Mouse (Mus musculus) liver, adult 2 months (tissue): ENCODE measurements at regions not wholly inside any gene's neighbourhood (a gene's known extent, or its start where the extent isn't known, plus 50 kb on each side); places are given as distances from the start of the nearest gene placed in this dataset.

Source experiments
- DNase-seq: peaks from one replicate; pipeline ENCODE4 v3.0.0-alpha.2; 2011; ENCODE audit warnings: low read depth, low spot score; ENCODE audit errors: extremely low read depth
- H3K27ac ChIP-seq: fragments of 200-500 bp; replicated peaks from 2 replicates; pipeline ENCODE4 v1.5.1; 2012; ENCODE audit warnings: low read depth, mild to moderate bottlenecking, control low read depth, inconsistent platforms, low read length; ENCODE audit not compliant: insufficient read depth
- H3K27me3 ChIP-seq: fragments of 200-500 bp; 2 replicates; pipeline ENCODE4 v1.6.1; 2012; ENCODE audit warnings: mild to moderate bottlenecking, moderate library complexity, low read length, inconsistent platforms; ENCODE audit not compliant: control insufficient read depth, insufficient read depth
- H3K36me3 ChIP-seq: fragments of 200-500 bp; 2 replicates; pipeline ENCODE4 v1.6.1; 2012; ENCODE audit warnings: low read length, inconsistent platforms; ENCODE audit not compliant: control insufficient read depth, insufficient read depth
- H3K4me1 ChIP-seq: fragments of 200-500 bp; 2 replicates; pipeline ENCODE4 v1.6.1; 2011; ENCODE audit warnings: low read length; ENCODE audit not compliant: control insufficient read depth, insufficient read depth
- H3K4me3 ChIP-seq: fragments of 200-500 bp; 2 replicates; pipeline ENCODE4 v1.5.1; 2011; ENCODE audit warnings: low read depth, mild to moderate bottlenecking, control low read depth, low read length, moderate library complexity; ENCODE audit not compliant: insufficient read depth
- H3K79me2 ChIP-seq: fragments of 200-500 bp; 2 replicates; pipeline ENCODE4 v1.6.1; 2012; ENCODE audit warnings: inconsistent platforms, mild to moderate bottlenecking, low read length, moderate library complexity; ENCODE audit not compliant: control insufficient read depth, insufficient read depth
- H3K9ac ChIP-seq: fragments of 200-500 bp; 2 replicates; pipeline ENCODE4 v1.6.1; 2012; ENCODE audit warnings: low read depth, mild to moderate bottlenecking, control low read depth, inconsistent platforms, low read length
- CTCF ChIP-seq: fragments of 200-500 bp; IDR thresholded peaks from 2 replicates; pipeline ENCODE4 v1.5.1; 2011; ENCODE audit warnings: low read depth, low read length, control low read depth
- POLR2A ChIP-seq: fragments of 200-500 bp; IDR thresholded peaks from 2 replicates; pipeline ENCODE4 v1.6.1; 2011; ENCODE audit warnings: low read length, control low read depth; ENCODE audit not compliant: insufficient read depth; ENCODE audit errors: extremely low read depth
- WGBS: fragments of 180-500 bp; shearing (Covaris S2); methylation state at CpG from one replicate; pipeline ENCODE4 v1.1.7; 2018; 5-methylcytosine and 5-hydroxymethylcytosine counted together

DNA sequence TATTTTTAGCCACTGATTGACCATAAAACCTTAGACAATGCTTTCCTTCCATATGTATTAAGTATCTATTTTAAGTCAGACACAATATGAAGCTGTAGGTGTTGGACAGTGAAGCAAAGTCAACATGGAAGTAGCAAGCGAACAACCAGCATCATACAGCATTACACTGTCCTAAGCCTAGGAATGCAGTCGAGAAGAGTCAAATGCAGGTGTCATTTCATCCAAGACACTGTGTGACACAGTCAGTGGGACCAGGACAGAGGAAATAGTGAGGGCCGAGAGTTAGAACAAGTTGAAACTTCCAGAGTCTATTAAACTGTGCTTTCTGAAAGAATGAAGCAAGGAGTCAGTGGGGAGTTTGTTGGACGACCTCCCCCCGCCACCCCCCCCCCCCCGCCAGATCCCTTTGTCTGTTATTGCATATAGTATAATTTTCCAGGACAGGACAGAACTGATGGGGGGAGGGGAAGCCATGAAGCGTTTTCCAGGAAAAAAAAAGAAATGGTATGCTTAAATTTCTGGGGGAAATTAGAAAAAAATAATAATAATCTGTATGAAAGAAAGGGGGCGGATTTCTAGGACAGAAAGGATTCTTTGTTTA, 559.9 kb downstream of the Rps29 start:
- no peak overlapping the region for H3K4me3 ChIP-seq
- no peak for DNase-seq
- WGBS, result 78% methylated on average over 8 of the region's 8 CpGs
- TF ChIP-seq POLR2A (no peak), CTCF (no peak)
- H3K27ac ChIP-seq, result no peak overlapping the region
- no peak overlapping the region for H3K9ac ChIP-seq
- H3K36me3 ChIP-seq, result no peaks in the 10 kb centered on the region
- no peaks in the 10 kb centered on the region for H3K79me2 ChIP-seq
- no peaks in the 10 kb centered on the region for H3K27me3 ChIP-seq
- H3K4me1 ChIP-seq, result no peaks in the 10 kb centered on the region

DNA sequence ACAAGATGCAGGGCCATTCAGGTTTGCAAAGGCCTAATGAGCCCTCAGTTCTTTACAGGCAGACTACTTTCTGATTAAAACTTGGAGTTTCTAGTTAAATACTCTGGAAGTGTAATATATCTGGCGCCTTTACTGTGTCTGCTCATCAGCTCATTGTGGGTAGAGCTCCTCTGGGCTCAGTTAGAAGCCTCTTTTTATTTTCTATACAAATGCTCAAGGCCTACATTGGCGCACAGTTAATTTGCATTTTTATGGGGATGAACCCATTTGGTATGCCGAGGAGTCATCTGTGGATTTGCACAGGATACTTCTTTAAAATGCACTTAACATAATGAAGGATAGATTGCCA, 573.5 kb downstream of the Rps29 start:
- no peaks in the 10 kb centered on the region for H3K79me2 ChIP-seq
- no peak overlapping the region for H3K9ac ChIP-seq
- no peak for TF ChIP-seq POLR2A
- no peak for TF ChIP-seq CTCF
- H3K36me3 ChIP-seq, result no peaks in the 10 kb centered on the region
- no peak for DNase-seq
- no peak overlapping the region for H3K4me3 ChIP-seq
- H3K4me1 ChIP-seq, result no peaks in the 10 kb centered on the region
- 86% methylated on average over 3 of the region's 3 CpGs for WGBS
- no peaks in the 10 kb centered on the region for H3K27me3 ChIP-seq
- H3K27ac ChIP-seq, result no peak overlapping the region

DNA sequence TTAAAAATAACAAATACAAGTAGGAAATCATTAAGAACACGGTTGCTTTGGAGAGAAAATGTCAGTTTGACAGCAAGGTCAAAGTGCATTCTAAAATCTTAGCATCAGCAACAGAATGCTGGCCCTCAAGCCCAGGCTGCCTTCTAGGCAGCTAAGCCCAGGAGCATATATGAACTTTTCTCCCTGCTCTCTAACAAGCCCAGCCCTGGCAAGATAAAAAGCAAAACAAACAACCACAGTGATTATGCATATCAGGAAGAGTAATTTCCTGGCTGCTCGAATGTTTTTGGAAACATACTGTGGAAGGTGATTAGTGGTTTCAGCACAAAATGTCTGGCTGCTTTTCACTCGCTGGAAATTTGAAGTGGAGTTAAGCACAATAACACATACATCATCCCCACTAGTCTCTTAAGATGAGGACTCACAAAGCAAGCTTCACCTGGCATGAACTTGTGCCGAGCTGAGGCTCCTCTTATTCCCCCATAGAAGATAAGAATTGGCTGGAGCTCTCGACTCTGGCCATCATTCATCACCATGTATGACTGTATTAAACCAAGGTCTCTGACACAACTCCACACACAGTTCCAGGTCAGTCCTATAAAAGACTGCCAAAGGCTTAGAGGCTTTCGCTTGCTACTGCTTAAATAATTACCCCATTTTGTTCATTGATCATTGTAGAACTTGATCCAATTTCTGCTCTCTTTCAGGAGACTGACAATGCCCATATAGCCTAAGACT, 574.0 kb downstream of the Rps29 start:
- WGBS, result 52% methylated on average over 6 of the region's 6 CpGs

DNA sequence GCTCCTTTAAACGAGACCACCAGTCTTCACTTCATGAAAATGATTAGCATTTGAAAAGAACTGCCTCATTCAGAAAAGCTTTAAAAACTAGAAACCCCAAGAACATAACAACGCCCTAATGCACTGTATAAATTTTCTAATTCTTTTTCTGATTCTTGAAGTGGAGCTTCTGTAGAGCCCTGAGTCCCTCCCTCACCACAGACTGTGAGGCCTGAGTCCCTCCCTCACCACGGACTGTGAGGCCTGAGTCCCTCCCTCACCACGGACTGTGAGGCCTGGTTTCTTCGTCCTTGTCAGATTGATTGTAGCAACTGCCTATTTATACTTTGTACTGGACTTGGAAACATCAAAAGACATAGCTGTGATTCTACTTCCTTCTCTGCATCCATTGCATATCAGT, 579.1 kb downstream of the Rps29 start:
- Histone ChIP-seq H3K27me3 (no peaks in the 10 kb centered on the region), H3K27ac (no peak overlapping the region), H3K36me3 (no peaks in the 10 kb centered on the region), H3K79me2 (no peaks in the 10 kb centered on the region), H3K4me1 (no peaks in the 10 kb centered on the region), H3K9ac (no peak overlapping the region), H3K4me3 (no peak overlapping the region)
- DNase-seq, result no peak
- TF ChIP-seq CTCF (no peak), POLR2A (no peak)
- WGBS, result 61% methylated on average over 5 of the region's 5 CpGs

More for the DNA sequence above, 574.0 kb downstream of the Rps29 start:
- Histone ChIP-seq H3K4me3 (no peak overlapping the region), H3K79me2 (no peaks in the 10 kb centered on the region), H3K4me1 (no peaks in the 10 kb centered on the region), H3K27me3 (no peaks in the 10 kb centered on the region), H3K9ac (no peak overlapping the region), H3K36me3 (no peaks in the 10 kb centered on the region), H3K27ac (no peak overlapping the region)
- peak; percentile 7 for DNase-seq
- TF ChIP-seq POLR2A (no peak), CTCF (no peak)

DNA sequence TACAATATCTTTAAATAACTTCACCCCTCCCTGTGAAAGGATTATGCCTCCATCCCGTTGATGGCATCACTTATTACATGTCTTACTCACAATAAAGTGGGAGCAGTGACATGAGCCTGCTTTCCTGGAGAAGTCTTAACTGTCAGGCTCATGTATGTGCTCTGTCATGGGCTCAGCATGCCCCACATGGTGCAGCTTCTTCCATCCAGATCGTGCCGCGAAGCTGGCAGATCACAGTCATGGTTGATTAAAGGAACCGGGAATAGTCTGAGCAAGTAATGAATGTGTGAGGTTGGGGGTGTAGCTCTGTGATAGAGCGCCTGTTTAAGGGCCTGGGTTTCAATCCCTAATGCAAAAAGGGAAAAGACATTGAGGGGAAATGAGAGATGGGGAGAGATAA, 581.5 kb downstream of the Rps29 start:
- WGBS, result 81% methylated on average over 6 of the region's 6 CpGs
- H3K27me3 ChIP-seq, result no peaks in the 10 kb centered on the region
- H3K79me2 ChIP-seq, result no peaks in the 10 kb centered on the region
- no peak overlapping the region for H3K4me3 ChIP-seq
- no peak for DNase-seq
- H3K27ac ChIP-seq, result no peak overlapping the region
- no peaks in the 10 kb centered on the region for H3K36me3 ChIP-seq
- TF ChIP-seq CTCF (no peak), POLR2A (no peak)
- no peak overlapping the region for H3K9ac ChIP-seq
- no peaks in the 10 kb centered on the region for H3K4me1 ChIP-seq

DNA sequence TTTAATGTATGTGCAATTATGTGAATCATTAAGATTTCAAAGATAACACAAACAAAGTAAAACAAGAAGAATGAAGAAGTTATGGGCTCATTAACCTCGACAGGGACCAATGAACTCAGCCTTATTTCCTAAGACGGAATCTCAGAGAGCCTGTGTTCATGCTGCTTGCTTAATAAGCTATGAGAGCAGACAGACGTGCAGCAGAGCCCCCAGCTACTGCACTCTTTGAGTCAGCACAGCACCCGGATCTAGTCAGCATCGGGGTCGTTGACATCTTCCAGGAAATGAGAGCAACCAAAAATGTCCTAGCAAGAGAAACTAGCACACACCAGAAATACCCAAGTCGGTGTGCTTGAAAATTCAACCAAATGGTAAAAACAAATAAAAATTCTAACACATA, 582.1 kb downstream of the Rps29 start:
- Histone ChIP-seq H3K79me2 (no peaks in the 10 kb centered on the region), H3K4me3 (no peak overlapping the region), H3K9ac (no peak overlapping the region), H3K4me1 (no peaks in the 10 kb centered on the region), H3K36me3 (no peaks in the 10 kb centered on the region), H3K27ac (no peak overlapping the region), H3K27me3 (no peaks in the 10 kb centered on the region)
- peak; percentile 35 for DNase-seq
- no peak for TF ChIP-seq CTCF
- TF ChIP-seq POLR2A, result no peak
- 65% methylated on average over 7 of the region's 7 CpGs for WGBS
